Mouse (Mus musculus) gastrocnemius, postnatal 14 days (tissue): Measurements from ENCODE around the gene Itgav. TPM values are rescaled to one million over a fixed set of nuclear protein-coding genes. Genes with fewer than 3 reads are reported as not detected.

Experiments
- DNase-seq: peaks from one replicate; pipeline ENCODE4 v3.0.0; 2021; ENCODE audit warnings: mixed read lengths
- intact Hi-C: fragments of 180-260 bp; cut with DNase I; formaldehyde crosslinking; loops from one replicate; pipeline ENCODE4 v1.15.1; 2025; ENCODE audit warnings: low total_unique reads
- total RNA-seq, 2 experiments: library from RNA; stranded (reverse); gene quantifications; 2 replicates each; pipeline ENCODE4 v1.2.3; 2021

Gene Itgav
- total RNA-seq, 2 experiments from 2014 or later, result 46.3 to 58.0 TPM

- no peak for DNase-seq
- intact Hi-C loops, result no loop called here
These were observed 16.4 kb downstream of the Itgav start for GRCm38 (mm10) chr2:83740601-83741031.

- no peak for DNase-seq
- intact Hi-C loops, result no loop called here
These were observed 18.0 kb downstream of the Itgav start for GRCm38 (mm10) chr2:83742210-83742609.

- no peak for DNase-seq
- intact Hi-C loops, result no loop called here
These were observed 18.6 kb downstream of the Itgav start for GRCm38 (mm10) chr2:83742836-83743235.

GRCm38 (mm10) chr2:83744276-83744952 lies 20.2 kb downstream of the Itgav start:
- no peak for DNase-seq
- intact Hi-C loops, result no loop called here

- intact Hi-C loops, result no loop called here
- DNase-seq, result no peak
These were observed 21.1 kb downstream of the Itgav start for GRCm38 (mm10) chr2:83745257-83745656.

- intact Hi-C loops, result no loop called here
These were observed 24.5 kb downstream of the Itgav start for GRCm38 (mm10) chr2:83748581-83749118.

GRCm38 (mm10) chr2:83753008-83753407 lies 28.8 kb downstream of the Itgav start:
- intact Hi-C loops, result no loop called here
- no peak for DNase-seq

More at GRCm38 (mm10) chr2:83748581-83749118, 24.5 kb downstream of the Itgav start:
- no peak for DNase-seq

- no peak for DNase-seq
- intact Hi-C loops, result no loop called here
These were observed 30.2 kb downstream of the Itgav start for GRCm38 (mm10) chr2:83754306-83754837.

- intact Hi-C loops, result no loop called here
These were observed 34.5 kb downstream of the Itgav start for GRCm38 (mm10) chr2:83758606-83759215.

GRCm38 (mm10) chr2:83759216-83759648 lies 35.0 kb downstream of the Itgav start:
- intact Hi-C loops, result no loop called here
- no peak for DNase-seq

More at GRCm38 (mm10) chr2:83758606-83759215, 34.5 kb downstream of the Itgav start:
- no peak for DNase-seq

- intact Hi-C loops, result no loop called here
- no peak for DNase-seq
These were observed 35.5 kb downstream of the Itgav start for GRCm38 (mm10) chr2:83759667-83760066.

- no peak for DNase-seq
- intact Hi-C loops, result no loop called here
These were observed 35.9 kb downstream of the Itgav start for GRCm38 (mm10) chr2:83760112-83760511.

- no peak for DNase-seq
- intact Hi-C loops, result no loop called here
These were observed 37.3 kb downstream of the Itgav start for GRCm38 (mm10) chr2:83761506-83761905.

- DNase-seq, result no peak
- intact Hi-C loops, result no loop called here
These were observed 38.1 kb downstream of the Itgav start for GRCm38 (mm10) chr2:83762106-83762855.

- intact Hi-C loops, result loop anchor here (5.0 kb wide), 1 partner anchor 104 kb away; no protein-coding TSS in a partner anchor
These were observed 41.9 kb downstream of the Itgav start for GRCm38 (mm10) chr2:83766058-83766457.

GRCm38 (mm10) chr2:83766878-83767277 lies 42.7 kb downstream of the Itgav start:
- intact Hi-C loops, result loop anchor here (5.0 kb wide), 1 partner anchor 105 kb away; no protein-coding TSS in a partner anchor
- no peak for DNase-seq

More at GRCm38 (mm10) chr2:83766058-83766457, 41.9 kb downstream of the Itgav start:
- DNase-seq, result no peak

- intact Hi-C loops, result loop anchor here (5.0 kb wide), 1 partner anchor 106 kb away; no protein-coding TSS in a partner anchor
These were observed 44.3 kb downstream of the Itgav start for GRCm38 (mm10) chr2:83768311-83769047.

GRCm38 (mm10) chr2:83771155-83771812 lies 47.1 kb downstream of the Itgav start:
- DNase-seq, result peak; percentile 47
- intact Hi-C loops, result loop anchor here (5.0 to 10.0 kb wide), 2 partner anchors 66 to 144 kb away; no protein-coding TSS in a partner anchor

More at GRCm38 (mm10) chr2:83768311-83769047, 44.3 kb downstream of the Itgav start:
- DNase-seq, result no peak
